8 mouse cellular contexts compared by ENCODE assay signal in genomic region chr5:45278005-45278432, GRCm38 (mm10).
A peak's percentile ranks its signal among the peaks of the same experiment; 100 is the strongest.
DNase-seq lines count a peak whose midpoint lies in the region; ATAC-seq and TF ChIP-seq lines count a peak whose summit lies in the region.

No protein-coding gene starts in this region.

- ATAC-seq in embryonic facial prominence, embryonic 14.5 days (ENCODE audit: low read depth), result peak; percentile 88
- ATAC-seq in midbrain, embryonic 13.5 days, result peak; percentile 67

- under 1% methylated on average over 10 of the region's 10 CpGs for WGBS in embryonic facial prominence, embryonic 14.5 days
- WGBS in midbrain, embryonic 13.5 days, result under 1% methylated on average over 10 of the region's 10 CpGs
- 3% methylated on average over 10 of the region's 10 CpGs for WGBS in cerebellum, adult 2 months

- no peak for TF ChIP-seq CTCF in cerebellum, adult 2 months (IDR thresholded peaks at IDR 0.05; ENCODE audit: borderline replicate concordance, insufficient read depth, low read depth, low read length)

- H3K4me2 ChIP-seq in embryonic facial prominence, embryonic 14.5 days (ENCODE audit: low read depth, low read length), result peak overlapping the region; percentile 54
- H3K4me2 ChIP-seq in midbrain, embryonic 13.5 days (replicated peaks), result peak overlapping the region; percentile 53

- peak overlapping the region; percentile 30 for H3K27ac ChIP-seq in embryonic facial prominence, embryonic 14.5 days (replicated peaks; ENCODE audit: low read depth, low read length)
- peak overlapping the region; percentile 71 for H3K27ac ChIP-seq in midbrain, embryonic 13.5 days
- no peak overlapping the region for H3K27ac ChIP-seq in cerebellum, adult 2 months (ENCODE audit: insufficient read depth, low read length)

- peak; percentile 8 to 25 for DNase-seq in layer of hippocampus, postnatal 10 days (ENCODE audit: low spot score in 2 of 2)
- DNase-seq in layer of hippocampus, adult 9-11 months, result no peak
- peak; percentile 79 for DNase-seq in embryonic facial prominence, embryonic 14.5 days (ENCODE audit: low spot score)
- peak; percentile 22 for DNase-seq in kidney, postnatal 10 days
- DNase-seq in cerebellum, adult 2 months, result no peak
- no peak for DNase-seq in ovary, postnatal 36 days (ENCODE audit: low spot score)
- no peak for DNase-seq in cerebellum, adult 11 months

- H3K4me3 ChIP-seq in embryonic facial prominence, embryonic 14.5 days (ENCODE audit: low read depth, low read length), result peak overlapping the region; percentile 30
- peak overlapping the region; percentile 30 for H3K4me3 ChIP-seq in midbrain, embryonic 13.5 days (replicated peaks)
- H3K4me3 ChIP-seq in cerebellum, adult 2 months (replicated peaks; ENCODE audit: insufficient read depth, low read depth, low read length), result no peak overlapping the region

- TF ChIP-seq POLR2A in cerebellum, adult 2 months (IDR thresholded peaks at IDR 0.05; ENCODE audit: borderline replicate concordance, insufficient read depth, low read length), result no peak

- H3K36me3 ChIP-seq in embryonic facial prominence, embryonic 14.5 days (ENCODE audit: control insufficient read depth, insufficient read depth, low read length), result no peaks in the 10 kb centered on the region
- no peaks in the 10 kb centered on the region for H3K36me3 ChIP-seq in midbrain, embryonic 13.5 days

- H3K9me3 ChIP-seq in embryonic facial prominence, embryonic 14.5 days (ENCODE audit: control insufficient read depth, low read length), result no peaks in the 10 kb centered on the region
- no peaks in the 10 kb centered on the region for H3K9me3 ChIP-seq in midbrain, embryonic 13.5 days

- peak overlapping the region; percentile 32 for H3K9ac ChIP-seq in embryonic facial prominence, embryonic 14.5 days (ENCODE audit: low read depth, low read length)
- H3K9ac ChIP-seq in midbrain, embryonic 13.5 days (replicated peaks), result peak overlapping the region; percentile 26; the same call in 1 of the 2 replicates

- peaks cover 9% of the 10 kb centered on the region; the same call in 1 of the 2 replicates for H3K4me1 ChIP-seq in embryonic facial prominence, embryonic 14.5 days (ENCODE audit: control insufficient read depth, insufficient read depth, low read length)
- H3K4me1 ChIP-seq in midbrain, embryonic 13.5 days (replicated peaks), result peaks cover 16% of the 10 kb centered on the region
- no peaks in the 10 kb centered on the region for H3K4me1 ChIP-seq in cerebellum, adult 2 months (ENCODE audit: control insufficient read depth, insufficient read depth, low read length)

- no peaks in the 10 kb centered on the region for H3K27me3 ChIP-seq in embryonic facial prominence, embryonic 14.5 days (replicated peaks; ENCODE audit: control insufficient read depth, insufficient read depth, low read length)
- no peaks in the 10 kb centered on the region for H3K27me3 ChIP-seq in midbrain, embryonic 13.5 days
- H3K27me3 ChIP-seq in cerebellum, adult 2 months (ENCODE audit: control insufficient read depth, insufficient read depth, low read length), result no peaks in the 10 kb centered on the region

Comparison
In these comparisons a context has a peak if more than half of its experiments do, and no peak if none do; other contexts are left out.
1. DNase-seq: peak in layer of hippocampus, postnatal 10 days (2 of 2), embryonic facial prominence, embryonic 14.5 days (single experiment) and kidney, postnatal 10 days (single experiment); none in layer of hippocampus, adult 9-11 months (single experiment), cerebellum, adult 2 months (0 of 2), ovary, postnatal 36 days (single experiment) and cerebellum, adult 11 months (single experiment).